Mouse (Mus musculus) C2C12 (cell line): ENCODE results near the gene Man2c1. TPM values are rescaled to one million over a fixed set of nuclear protein-coding genes. Genes with fewer than 3 reads are reported as not detected.

Source experiments
- H3K27me3 ChIP-seq: one replicate; pipeline ENCODE4 v1.6.1; 2011; ENCODE audit not compliant: control insufficient read depth, insufficient read depth, insufficient read length
- H3K36me3 ChIP-seq: one replicate; pipeline ENCODE4 v1.6.1; 2011; ENCODE audit not compliant: control insufficient read depth, insufficient read depth
- H3K4me3 ChIP-seq: one replicate; pipeline ENCODE4 v1.5.1; 2011; ENCODE audit warnings: mild to moderate bottlenecking, control low read depth; ENCODE audit not compliant: poor library complexity, insufficient read depth, severe bottlenecking
- H3K79me2 ChIP-seq: one replicate; pipeline ENCODE4 v1.6.1; 2011; ENCODE audit not compliant: control insufficient read depth, insufficient read depth
- H3K79me3 ChIP-seq: one replicate; pipeline ENCODE4 v1.6.1; 2011; ENCODE audit warnings: low read depth, control low read depth
- H3ac ChIP-seq: one replicate; pipeline ENCODE3; 2011; ENCODE audit warnings: low read depth; ENCODE audit not compliant: control insufficient read depth, insufficient read length
- CEBPB ChIP-seq: IDR thresholded peaks from one replicate; pipeline ENCODE4 v1.6.1; 2011; ENCODE audit warnings: low read depth, mild to moderate bottlenecking, control low read depth, moderate library complexity
- CTCF ChIP-seq: IDR thresholded peaks from one replicate; pipeline ENCODE4 v1.5.1; 2011; ENCODE audit not compliant: control insufficient read depth, insufficient read depth, insufficient read length
- FOSL1 ChIP-seq: IDR thresholded peaks from one replicate; pipeline ENCODE4 v1.8.0; 2011; ENCODE audit warnings: mild to moderate bottlenecking, low read length; ENCODE audit not compliant: poor library complexity, insufficient read depth, severe bottlenecking
- MAX ChIP-seq: IDR thresholded peaks from one replicate; pipeline ENCODE4 v1.6.1; 2011; ENCODE audit warnings: mild to moderate bottlenecking, control low read depth
- MYOD1 ChIP-seq: IDR thresholded peaks from one replicate; pipeline ENCODE4 v1.6.1; 2011; ENCODE audit warnings: low read depth; ENCODE audit not compliant: control insufficient read depth, insufficient read length
- MYOG ChIP-seq: IDR thresholded peaks from one replicate; pipeline ENCODE4 v1.6.1; 2011; ENCODE audit not compliant: control insufficient read depth, insufficient read length; ENCODE audit errors: extremely low read depth
- USF1 ChIP-seq: IDR thresholded peaks from one replicate; pipeline ENCODE4 v1.6.1; 2011; ENCODE audit warnings: low read depth, mild to moderate bottlenecking, control low read depth, moderate library complexity
- long read RNA-seq, 2 experiments: library from polyadenylated mRNA; unstranded; transcript quantifications; one replicate each; pipeline ENCODE4 v2.0.0; 2019 to 2020
- polyA plus RNA-seq: library from polyadenylated mRNA; unstranded; fragments of >200 nt; fragmentation: generic; extraction: Trizol; gene quantifications from one replicate; pipeline ENCODE4 v1.2.1, GENCODE M21; 2012; ENCODE audit warnings: missing spikeins

The Man2c1 gene
- polyA plus RNA-seq: 28.5 TPM
- long read RNA-seq, experiment 1, transcript Man2c1-211 (26 exons, 3,820 nt): major isoform, 15 of 27 reads
- long read RNA-seq, experiment 1, partial matches to known transcripts: 6 of 27 reads
- long read RNA-seq, experiment 1, other reads (novel, unspliced or antisense): 6 of 27 reads
- long read RNA-seq, experiment 2, transcript Man2c1-211 (26 exons, 3,820 nt): major isoform, 166 of 210 reads
- long read RNA-seq, experiment 2, partial matches to known transcripts: 7 of 210 reads
- long read RNA-seq, experiment 2, other reads (novel, unspliced or antisense): 37 of 210 reads

GRCm38 (mm10) chr9:57130577-57131433 lies at the start of gene Man2c1:
TSS of gene Man2c1 (plus strand) at chr9:57130690.
- H3K4me3 ChIP-seq: peak within 1 kb of the TSS; percentile 69
- H3K79me2 ChIP-seq: peaks cover 12% of the 10 kb centered on the region
- H3ac ChIP-seq: peak within 1 kb of the TSS; percentile 79
- H3K27me3 ChIP-seq: no peaks in the 10 kb centered on the region
- H3K36me3 ChIP-seq: peaks cover 41% of the 10 kb centered on the region
- peak; percentile 57 for TF ChIP-seq CTCF
- TF ChIP-seq CEBPB: peak; percentile 51
- TF ChIP-seq USF1: peak; percentile 67
- no peak for TF ChIP-seq MAX
- no peaks in the 10 kb centered on the region for H3K79me3 ChIP-seq

- Histone ChIP-seq H3ac (no peak overlapping the region), H3K36me3 (peaks cover 24% of the 10 kb centered on the region)
These were observed 48.3 kb upstream of the Man2c1 start for GRCm38 (mm10) chr9:57082236-57082635.

GRCm38 (mm10) chr9:57117261-57117755 lies 13.2 kb upstream of the Man2c1 start:
- no peak for TF ChIP-seq CEBPB
- TF ChIP-seq MYOD1: no peak
- no peak for TF ChIP-seq USF1
- TF ChIP-seq MAX: no peak
- no peak for TF ChIP-seq CTCF
- TF ChIP-seq FOSL1: no peak
- no peak for TF ChIP-seq MYOG
- Histone ChIP-seq H3ac (no peak overlapping the region), H3K4me3 (no peak overlapping the region), H3K36me3 (peaks cover 92% of the 10 kb centered on the region), H3K27me3 (no peaks in the 10 kb centered on the region), H3K79me3 (no peaks in the 10 kb centered on the region), H3K79me2 (no peaks in the 10 kb centered on the region)

More at GRCm38 (mm10) chr9:57082236-57082635, 48.3 kb upstream of the Man2c1 start:
- Histone ChIP-seq H3K79me2 (peaks cover 97% of the 10 kb centered on the region), H3K4me3 (no peak overlapping the region), H3K79me3 (peaks cover 69% of the 10 kb centered on the region), H3K27me3 (no peaks in the 10 kb centered on the region)
- no peak for TF ChIP-seq MYOD1
- TF ChIP-seq MYOG: no peak
- no peak for TF ChIP-seq CTCF
- no peak for TF ChIP-seq FOSL1
- no peak for TF ChIP-seq USF1
- TF ChIP-seq CEBPB: no peak
- TF ChIP-seq MAX: no peak

GRCm38 (mm10) chr9:57129641-57130040 lies 849 bp upstream of the Man2c1 start:
- Histone ChIP-seq H3K36me3 (peaks cover 53% of the 10 kb centered on the region), H3K79me3 (no peaks in the 10 kb centered on the region), H3K79me2 (peaks cover 12% of the 10 kb centered on the region), H3ac (no peak overlapping the region), H3K4me3 (no peak overlapping the region), H3K27me3 (no peaks in the 10 kb centered on the region)
- TF ChIP-seq CEBPB: no peak
- TF ChIP-seq MYOD1: no peak
- TF ChIP-seq MAX: no peak
- no peak for TF ChIP-seq USF1
- no peak for TF ChIP-seq FOSL1
- TF ChIP-seq CTCF: no peak
- TF ChIP-seq MYOG: no peak

GRCm38 (mm10) chr9:57137246-57137645 lies 6.8 kb downstream of the Man2c1 start:
- no peak for TF ChIP-seq FOSL1
- TF ChIP-seq CTCF: no peak
- no peak for TF ChIP-seq MYOG
- no peak for TF ChIP-seq MYOD1
- no peak for TF ChIP-seq USF1
- TF ChIP-seq MAX: no peak
- no peak for TF ChIP-seq CEBPB
- Histone ChIP-seq H3K4me3 (no peak overlapping the region), H3K79me2 (no peaks in the 10 kb centered on the region), H3ac (no peak overlapping the region), H3K36me3 (peaks cover 20% of the 10 kb centered on the region), H3K27me3 (no peaks in the 10 kb centered on the region), H3K79me3 (no peaks in the 10 kb centered on the region)
